Mouse (Mus musculus): ENCODE results near the gene A230050P20Rik. TPM values are rescaled to one million over a fixed set of nuclear protein-coding genes. Genes with fewer than 3 reads are reported as not detected.
A peak's percentile ranks its signal among the peaks of the same experiment; 100 is the strongest.

Gene A230050P20Rik
- total RNA-seq, 2 experiments from 2014 or later, result 84.3 to 88.2 TPM

- Histone ChIP-seq H3K27ac (no peak overlapping the region), H3K4me3 (no peak overlapping the region)
- TF ChIP-seq CTCF (IDR thresholded peaks at IDR 0.05), result no peak
- no peak for DNase-seq (ENCODE audit: extremely low spot score in 1 of 2, low spot score in 2 of 2)
- intact Hi-C loops (cut with DNase I), result no loop called here
Observed at GRCm38 (mm10) chr9:20876318-20877117, 8.1 kb downstream of the A230050P20Rik start.

GRCm38 (mm10) chr9:20877118-20878040, 8.9 kb downstream of the A230050P20Rik start:
- intact Hi-C loops (cut with DNase I), result loop anchor here (1.0 kb wide), 2 partner anchors 10 to 21 kb away; partner anchors contain the start of gene Eif3g
- H3K27ac ChIP-seq, result peak overlapping the region; percentile 78

GRCm38 (mm10) chr9:20878041-20878709, 9.7 kb downstream of the A230050P20Rik start:
- peak overlapping the region; percentile 94 for H3K27ac ChIP-seq
- intact Hi-C loops (cut with DNase I), result loop anchor here (1.0 kb wide), 2 partner anchors 9 to 20 kb away; partner anchors contain the start of gene Eif3g
- peak overlapping the region; percentile 50 for H3K4me3 ChIP-seq
- peak; percentile 78 for TF ChIP-seq CTCF (IDR thresholded peaks at IDR 0.05)
- peak; percentile 99 to 100 for DNase-seq (ENCODE audit: extremely low spot score in 1 of 2, low spot score in 2 of 2)

More at GRCm38 (mm10) chr9:20877118-20878040, 8.9 kb downstream of the A230050P20Rik start:
- DNase-seq (ENCODE audit: extremely low spot score in 1 of 2, low spot score in 2 of 2), result no peak
- peak overlapping the region; percentile 44 for H3K4me3 ChIP-seq
- TF ChIP-seq CTCF (IDR thresholded peaks at IDR 0.05), result no peak

GRCm38 (mm10) chr9:20878710-20879065, 10.2 kb downstream of the A230050P20Rik start:
- Histone ChIP-seq H3K4me3 (peak overlapping the region; percentile 50), H3K27ac (peak overlapping the region; percentile 94)
- no peak for DNase-seq (ENCODE audit: extremely low spot score in 1 of 2, low spot score in 2 of 2)
- no peak for TF ChIP-seq CTCF (IDR thresholded peaks at IDR 0.05)
- intact Hi-C loops (cut with DNase I), result loop anchor here (1.0 kb wide), 2 partner anchors 9 to 20 kb away; partner anchors contain the start of gene Eif3g

- no peak for DNase-seq (ENCODE audit: extremely low spot score in 1 of 2, low spot score in 2 of 2)
- H3K4me3 ChIP-seq, result peak within 1 kb of the TSS; percentile 50
- intact Hi-C loops (cut with DNase I), result no loop called here
- no peak for TF ChIP-seq CTCF (IDR thresholded peaks at IDR 0.05)
- H3K27ac ChIP-seq, result peak within 1 kb of the TSS; percentile 94
Observed at GRCm38 (mm10) chr9:20879097-20879792, 10.8 kb downstream of the A230050P20Rik start, which contains the start of gene Angptl6. TSS of gene Angptl6 (minus strand) at chr9:20879727.

- no peak overlapping the region for H3K27ac ChIP-seq
- DNase-seq (ENCODE audit: extremely low spot score in 1 of 2, low spot score in 2 of 2), result no peak
- intact Hi-C loops (cut with DNase I), result no loop called here
- no peak overlapping the region for H3K4me3 ChIP-seq
- no peak for TF ChIP-seq CTCF (IDR thresholded peaks at IDR 0.05)
Observed at GRCm38 (mm10) chr9:20886563-20886962, 18.1 kb downstream of the A230050P20Rik start.

GRCm38 (mm10) chr9:20887191-20887590, 18.7 kb downstream of the A230050P20Rik start:
- Histone ChIP-seq H3K4me3 (no peak overlapping the region), H3K27ac (peak overlapping the region; percentile 98)
- DNase-seq (ENCODE audit: extremely low spot score in 1 of 2, low spot score in 2 of 2), result no peak
- intact Hi-C loops (cut with DNase I), result loop anchor here (1.0 kb wide), 1 partner anchor 9 kb away; no protein-coding TSS in a partner anchor
- no peak for TF ChIP-seq CTCF (IDR thresholded peaks at IDR 0.05)

- peak within 1 kb of the TSS; percentile 98 for H3K27ac ChIP-seq
- peak; percentile 94 for DNase-seq (ENCODE audit: extremely low spot score in 1 of 2, low spot score in 2 of 2)
- intact Hi-C loops (cut with DNase I), result loop anchor here (1.0 kb wide), 2 partner anchors 10 kb away; partner anchors contain the start of gene Eif3g
- H3K4me3 ChIP-seq, result peak within 1 kb of the TSS; percentile 78
- no peak for TF ChIP-seq CTCF (IDR thresholded peaks at IDR 0.05)
Observed at GRCm38 (mm10) chr9:20887704-20888385, 19.4 kb downstream of the A230050P20Rik start, which contains the start of gene Ppan. TSS of gene Ppan (plus strand) at chr9:20888175.

GRCm38 (mm10) chr9:20888386-20888765, 19.9 kb downstream of the A230050P20Rik start:
- Histone ChIP-seq H3K27ac (peak overlapping the region; percentile 38), H3K4me3 (peak overlapping the region; percentile 78)
- TF ChIP-seq CTCF (IDR thresholded peaks at IDR 0.05), result no peak
- no peak for DNase-seq (ENCODE audit: extremely low spot score in 1 of 2, low spot score in 2 of 2)
- intact Hi-C loops (cut with DNase I), result loop anchor here (1.0 kb wide), 1 partner anchor 10 kb away; the partner anchor contains the start of gene Eif3g

Measured in left cerebral cortex, adult 2 months (tissue).